Mouse (Mus musculus) urinary bladder, postnatal 25 days (tissue): ENCODE measurements around the gene Gm42688.

Source experiments
- DNase-seq: peaks from one replicate; pipeline ENCODE4 v3.0.0; 2022; ENCODE audit warnings: low spot score

Gm42688 gene

GRCm38 (mm10) chr6:83101316-83101687 lies at the start of gene Gm42688, which contains the start of gene Ccdc142:
Gene Gm42688, plus strand, starts transcription at chr6:83101617.
Gene Ccdc142, plus strand, starts transcription at chr6:83101601.
- peak; percentile 74 for DNase-seq

GRCm38 (mm10) chr6:83053136-83053960 lies 48.1 kb upstream of the Gm42688 start:
- DNase-seq, result peak; percentile 27

GRCm38 (mm10) chr6:83054074-83054851 lies 47.2 kb upstream of the Gm42688 start, which contains the start of gene Aup1:
Gene Aup1, plus strand, starts transcription at chr6:83054521.
- DNase-seq, result peak; percentile 93

DNA sequence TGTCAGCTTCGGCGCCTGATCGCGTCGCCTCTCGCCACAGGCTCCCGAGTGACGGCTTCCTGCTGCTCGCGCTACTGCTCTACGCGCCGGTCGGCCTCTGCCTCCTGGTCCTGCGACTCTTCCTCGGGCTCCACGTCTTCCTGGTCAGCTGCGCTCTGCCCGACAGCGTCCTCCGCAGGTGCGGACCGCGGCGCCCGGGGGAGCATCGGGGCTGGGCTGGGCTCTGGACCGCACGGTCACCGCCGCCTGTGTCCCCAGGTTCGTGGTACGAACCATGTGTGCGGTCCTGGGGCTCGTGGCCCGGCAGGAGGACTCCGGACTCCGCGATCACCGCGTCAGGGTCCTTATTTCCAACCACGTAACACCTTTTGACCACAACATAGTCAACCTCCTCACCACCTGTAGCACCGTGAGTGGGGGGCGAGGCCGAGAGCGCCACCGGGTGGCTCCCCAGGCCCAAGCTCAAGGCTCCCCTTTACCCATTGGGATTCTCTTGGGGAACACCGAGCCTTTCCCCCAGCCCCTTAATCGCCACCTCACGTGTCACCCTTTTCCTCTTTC lies 46.5 kb upstream of the Gm42688 start, which contains the start of gene Htra2:
Htra2 (minus strand) TSS at position 403 of the 561 bp plus-strand sequence.
- no peak for DNase-seq

- DNase-seq, result no peak
These were observed 43.6 kb upstream of the Gm42688 start, which contains the start of gene Dqx1 for GRCm38 (mm10) chr6:83057790-83058189. Gene Dqx1, plus strand, starts transcription at chr6:83057844.

GRCm38 (mm10) chr6:83058725-83059124 lies 42.7 kb upstream of the Gm42688 start:
- DNase-seq, result no peak

DNA sequence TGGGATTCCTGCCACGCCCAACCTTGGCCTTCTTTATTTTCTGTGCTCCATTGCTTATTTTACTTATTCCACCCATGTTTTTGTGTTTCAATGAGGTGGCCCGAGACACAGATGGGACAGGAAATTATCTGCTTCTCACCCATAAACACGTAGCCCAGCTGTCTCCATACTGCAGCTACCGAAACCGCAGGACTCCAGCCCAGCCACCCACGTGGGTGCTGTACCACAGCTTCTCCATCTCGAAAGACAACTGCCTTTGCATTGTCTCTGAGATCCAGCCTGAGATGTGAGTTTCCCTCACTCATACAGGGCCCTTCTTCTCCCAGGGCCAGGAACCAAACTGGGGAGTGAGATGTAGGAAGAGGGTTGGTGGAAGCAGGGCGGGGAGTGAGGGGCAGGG lies 35.4 kb upstream of the Gm42688 start:
- DNase-seq, result no peak

GRCm38 (mm10) chr6:83066441-83066840 lies 35.0 kb upstream of the Gm42688 start:
- no peak for DNase-seq

- no peak for DNase-seq
These were observed 33.2 kb upstream of the Gm42688 start for GRCm38 (mm10) chr6:83068221-83068620.

GRCm38 (mm10) chr6:83068706-83069487 lies 32.5 kb upstream of the Gm42688 start:
- DNase-seq, result no peak

GRCm38 (mm10) chr6:83069488-83070246 lies 31.8 kb upstream of the Gm42688 start:
- no peak for DNase-seq

DNA sequence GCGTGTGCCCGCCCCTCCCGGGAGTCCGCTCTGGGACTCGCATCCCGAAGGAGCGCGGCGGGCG lies 31.3 kb upstream of the Gm42688 start, which contains the start of gene Tlx2:
Tlx2 (minus strand) TSS at position 47 of the 64 bp plus-strand sequence.
- no peak for DNase-seq

- DNase-seq, result no peak
These were observed 30.9 kb upstream of the Gm42688 start for GRCm38 (mm10) chr6:83070311-83071219.

- DNase-seq, result no peak
These were observed 30.2 kb upstream of the Gm42688 start for GRCm38 (mm10) chr6:83071220-83071619.

- DNase-seq, result no peak
These were observed 26.4 kb upstream of the Gm42688 start for GRCm38 (mm10) chr6:83074979-83075378.

DNA sequence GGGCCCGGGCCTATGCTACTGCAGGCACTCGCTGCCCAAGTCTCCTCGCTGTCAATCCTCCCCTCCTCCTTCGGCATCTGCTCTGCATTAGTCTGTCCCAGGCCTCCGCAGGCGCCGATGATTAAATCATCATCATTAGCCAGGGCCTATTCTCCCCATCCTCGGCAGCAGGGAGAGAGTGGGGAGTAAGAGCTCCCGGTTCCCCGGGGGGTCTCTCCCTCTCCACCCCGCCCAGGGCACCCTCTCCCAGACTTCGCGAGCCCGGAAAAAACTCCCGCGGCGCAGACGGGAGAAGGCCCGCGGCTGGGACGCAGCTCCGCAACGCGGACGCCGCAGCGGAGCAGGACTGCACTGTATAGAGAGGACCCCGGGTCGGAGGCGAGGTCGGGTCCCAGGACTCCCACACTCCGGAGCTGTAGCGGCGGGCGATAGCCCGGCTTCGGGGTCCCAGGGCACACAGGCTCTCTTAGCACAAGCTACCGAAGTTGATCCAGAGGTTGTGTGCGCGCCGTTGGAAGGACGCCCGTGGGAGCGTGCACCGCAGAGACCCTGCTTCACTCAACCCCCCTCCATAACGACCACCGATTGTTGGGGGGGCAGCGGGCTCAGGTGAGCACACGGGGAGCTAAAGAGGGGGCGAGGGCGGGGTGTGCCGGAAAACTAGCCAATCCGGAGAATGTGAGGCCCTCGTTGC lies 23.6 kb upstream of the Gm42688 start, which contains the start of gene Pcgf1:
Pcgf1 (plus strand) TSS at position 240 of the 694 bp plus-strand sequence.
- DNase-seq, result no peak

DNA sequence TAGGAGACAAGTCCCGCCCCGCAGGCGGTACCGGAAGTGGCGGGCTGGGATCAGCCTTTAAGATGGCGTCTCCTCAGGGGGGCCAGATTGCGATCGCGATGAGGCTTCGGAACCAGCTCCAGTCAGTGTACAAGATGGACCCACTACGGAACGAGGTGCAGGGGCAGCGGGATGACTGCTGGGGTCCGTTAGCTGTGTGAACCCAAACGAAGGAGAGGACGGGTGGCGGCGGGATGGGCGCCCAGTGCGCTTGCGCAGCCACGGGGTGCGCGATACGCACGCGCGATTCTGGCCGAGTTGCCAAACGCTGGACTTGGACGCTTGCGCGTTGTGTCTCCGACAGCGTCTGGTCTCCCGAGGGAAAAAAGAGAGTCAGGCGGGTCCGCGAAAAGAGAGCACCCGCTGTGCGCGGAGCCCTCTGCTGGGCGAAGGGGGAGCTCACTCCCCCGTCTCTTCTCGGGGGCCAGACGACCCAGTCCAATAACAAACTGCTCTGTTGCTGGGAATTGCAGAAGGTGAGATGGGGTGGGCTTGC lies 23.0 kb upstream of the Gm42688 start:
- DNase-seq, result peak; percentile 100

- DNase-seq, result no peak
These were observed 21.2 kb upstream of the Gm42688 start for GRCm38 (mm10) chr6:83080210-83080609.

DNA sequence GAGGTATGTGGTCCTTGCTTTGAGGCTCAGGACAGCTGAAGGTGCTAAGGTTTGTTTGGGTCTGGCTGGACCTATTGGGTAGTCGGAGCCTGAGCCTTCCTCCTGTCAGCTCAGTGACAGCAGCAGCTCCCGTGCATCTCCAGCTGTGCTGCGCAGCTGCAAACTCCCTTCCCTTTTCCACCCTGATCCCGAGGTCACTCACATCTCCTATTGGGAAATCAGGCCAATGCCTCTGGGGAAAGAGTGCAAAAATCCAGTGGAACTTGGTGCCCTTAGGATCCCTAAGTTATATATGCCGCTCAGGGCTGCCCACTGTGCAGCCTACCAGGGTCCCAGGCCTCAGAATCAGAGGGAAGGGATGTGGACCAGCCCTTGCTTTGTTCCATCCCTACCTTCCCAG lies 17.9 kb upstream of the Gm42688 start:
- DNase-seq, result no peak
